Mouse (Mus musculus) right cerebral cortex, adult 2 months (tissue): ENCODE measurements around the gene Kcnk3.

Experiments
- DNase-seq, 2 experiments: peaks; one replicate each; pipeline ENCODE4 v3.0.0; 2021 to 2022; ENCODE audit warnings: low spot score in 2 of 2

The Kcnk3 gene

GRCm38 (mm10) chr5:30638041-30638440 lies 50.1 kb downstream of the Kcnk3 start:
- DNase-seq = peak; percentile 85

GRCm38 (mm10) chr5:30643477-30644179 lies 55.7 kb downstream of the Kcnk3 start:
- peak; percentile 59 to 61 for DNase-seq

- DNase-seq = no peak
These were observed 58.1 kb downstream of the Kcnk3 start for GRCm38 (mm10) chr5:30646036-30646435.

GRCm38 (mm10) chr5:30647396-30647795 lies 59.4 kb downstream of the Kcnk3 start:
- DNase-seq = no peak

GRCm38 (mm10) chr5:30647815-30648560 lies 60.0 kb downstream of the Kcnk3 start, which contains the start of gene Slc35f6:
TSS of gene Slc35f6 (plus strand) at chr5:30647933.
- DNase-seq = peak; percentile 94 to 95

GRCm38 (mm10) chr5:30649558-30649957 lies 61.6 kb downstream of the Kcnk3 start:
- no peak for DNase-seq

- DNase-seq = no peak
These were observed 62.8 kb downstream of the Kcnk3 start for GRCm38 (mm10) chr5:30650756-30651155.

- no peak for DNase-seq
These were observed 63.6 kb downstream of the Kcnk3 start for GRCm38 (mm10) chr5:30651554-30651953.

- no peak for DNase-seq
These were observed 65.3 kb downstream of the Kcnk3 start for GRCm38 (mm10) chr5:30653246-30653645.

- no peak for DNase-seq
These were observed 67.1 kb downstream of the Kcnk3 start for GRCm38 (mm10) chr5:30655042-30655441.

GRCm38 (mm10) chr5:30655526-30656195 lies 67.7 kb downstream of the Kcnk3 start:
- no peak for DNase-seq

- no peak for DNase-seq
These were observed 71.1 kb downstream of the Kcnk3 start for GRCm38 (mm10) chr5:30659042-30659441.

GRCm38 (mm10) chr5:30660278-30660677 lies 72.3 kb downstream of the Kcnk3 start:
- no peak for DNase-seq

GRCm38 (mm10) chr5:30660813-30661212 lies 72.8 kb downstream of the Kcnk3 start:
- DNase-seq = no peak

- no peak for DNase-seq
These were observed 77.4 kb downstream of the Kcnk3 start for GRCm38 (mm10) chr5:30665360-30665759.

- DNase-seq = peak; percentile 60 to 73
These were observed 78.0 kb downstream of the Kcnk3 start for GRCm38 (mm10) chr5:30665968-30666367.

- DNase-seq = peak; percentile 93 to 94
These were observed 78.6 kb downstream of the Kcnk3 start, which contains the start of gene Cenpa for GRCm38 (mm10) chr5:30666391-30667195. TSS of gene Cenpa (plus strand) at chr5:30666777.

GRCm38 (mm10) chr5:30667215-30667614 lies 79.2 kb downstream of the Kcnk3 start:
- no peak for DNase-seq

- DNase-seq = no peak
These were observed 79.7 kb downstream of the Kcnk3 start for GRCm38 (mm10) chr5:30667686-30668085.

GRCm38 (mm10) chr5:30668637-30669495 lies 80.9 kb downstream of the Kcnk3 start:
- no peak for DNase-seq

- no peak for DNase-seq
These were observed 81.5 kb downstream of the Kcnk3 start for GRCm38 (mm10) chr5:30669496-30669830.
